Mouse (Mus musculus) embryonic fibroblast, embryonic 13.5 days (primary cell): ENCODE data around the gene Eif3i. TPM values are rescaled to one million over a fixed set of nuclear protein-coding genes. Genes with fewer than 3 reads are reported as not detected.

Source experiments
- H3K27ac ChIP-seq: 2 replicates; pipeline ENCODE4 v1.5.1; 2012; ENCODE audit warnings: low read length, control low read depth, inconsistent platforms; ENCODE audit not compliant: insufficient read depth
- H3K4me1 ChIP-seq: 2 replicates; pipeline ENCODE4 v1.6.1; 2011; ENCODE audit warnings: low read length; ENCODE audit not compliant: control insufficient read depth, insufficient read depth
- H3K4me3 ChIP-seq: 2 replicates; pipeline ENCODE4 v1.5.1; 2011; ENCODE audit warnings: mild to moderate bottlenecking, control low read depth, low read length; ENCODE audit not compliant: insufficient read depth
- CTCF ChIP-seq: IDR thresholded peaks from 2 replicates; pipeline ENCODE4 v1.5.1; 2011; ENCODE audit warnings: mild to moderate bottlenecking, control low read depth, low read length, moderate library complexity, borderline replicate concordance; ENCODE audit not compliant: insufficient read depth
- POLR2A ChIP-seq: IDR thresholded peaks from 2 replicates; pipeline ENCODE4 v1.6.1; 2011; ENCODE audit warnings: low read depth, mild to moderate bottlenecking, control low read depth, low read length, moderate library complexity
- polyA plus RNA-seq: library from polyadenylated mRNA; stranded (reverse); fragments of >200 nt; gene quantifications from 2 replicates; pipeline ENCODE4 v1.2.4, GENCODE M21; 2011; ENCODE audit warnings: low read depth; ENCODE audit not compliant: missing spikeins, insufficient read length

Eif3i gene
- polyA plus RNA-seq, 1 experiment = 251 TPM

DNA sequence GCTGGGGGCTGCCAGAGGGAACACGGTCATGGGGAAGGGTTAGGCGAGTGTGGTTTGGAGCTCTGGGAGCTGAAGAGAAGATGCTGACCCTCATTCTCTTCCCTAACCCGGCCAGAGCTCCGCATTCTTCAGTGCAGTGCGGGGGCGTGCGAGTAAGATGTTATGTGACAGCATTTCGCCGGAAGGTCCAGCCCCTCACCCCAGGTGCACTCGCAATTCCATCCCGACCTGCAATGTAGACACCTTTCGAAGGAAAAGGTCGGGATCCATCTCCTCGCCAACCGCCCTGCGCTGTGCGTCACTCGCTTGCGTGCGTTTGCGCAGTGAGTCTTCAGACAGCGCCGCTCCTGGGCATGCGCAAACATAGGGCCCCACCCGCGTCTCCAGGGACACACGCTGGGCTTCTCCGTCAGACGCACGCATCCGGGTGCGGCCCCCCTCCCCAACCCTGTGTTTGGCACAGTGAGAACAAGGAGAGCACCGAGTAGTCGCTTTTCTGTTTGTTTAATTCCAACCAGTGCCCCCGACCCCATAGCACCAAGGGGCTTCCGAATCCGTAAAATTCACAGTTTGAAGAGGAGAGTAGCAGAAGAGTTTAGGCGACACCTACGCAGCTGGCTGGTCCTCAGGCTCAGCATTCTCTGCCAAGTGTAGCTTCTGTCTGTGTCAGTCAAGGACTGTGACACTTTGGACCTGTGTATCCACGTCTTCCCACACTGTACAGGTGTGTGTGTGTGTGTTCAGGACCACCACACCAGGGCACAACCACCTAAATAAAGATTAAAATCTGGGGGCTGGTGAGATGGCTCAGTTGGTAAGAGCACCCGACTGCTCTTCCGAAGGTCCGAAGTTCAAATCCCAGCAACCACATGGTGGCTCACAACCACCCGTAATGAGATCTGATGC lies 18.6 kb upstream of the Eif3i start, which contains the start of gene Iqcc:
Gene Iqcc, minus strand, starts transcription at position 314 of the 906 bp plus-strand sequence.
- no peak for TF ChIP-seq CTCF
- TF ChIP-seq POLR2A = peak; percentile 99
- H3K4me1 ChIP-seq = peaks cover 2% of the 10 kb centered on the region; the same call in 1 of the 2 replicates
- H3K4me3 ChIP-seq = peak within 1 kb of the TSS; percentile 60
- peak within 1 kb of the TSS; percentile 19 for H3K27ac ChIP-seq

DNA sequence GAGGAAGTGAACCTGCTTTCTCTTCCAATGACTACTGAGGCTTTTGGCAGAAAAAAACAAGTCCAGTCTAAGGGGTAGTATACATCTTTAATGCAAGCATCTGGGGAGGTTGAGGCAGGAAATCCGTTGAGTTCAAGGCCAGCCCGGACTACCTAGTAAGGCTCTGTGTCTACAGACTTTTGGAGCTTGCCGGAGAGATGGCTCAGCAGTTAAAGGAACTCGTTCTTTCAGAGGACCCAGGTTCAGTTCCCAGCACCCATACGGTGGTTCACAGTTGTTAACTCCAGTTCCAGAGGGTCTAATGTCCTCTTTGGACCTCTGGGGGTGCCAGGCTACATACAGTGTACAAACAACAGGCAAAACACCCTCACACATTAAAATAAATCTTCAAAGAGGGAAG lies 17.6 kb upstream of the Eif3i start:
- no peak for TF ChIP-seq CTCF
- no peak for TF ChIP-seq POLR2A
- Histone ChIP-seq H3K4me3 (peak overlapping the region; percentile 60), H3K27ac (no peak overlapping the region), H3K4me1 (peaks cover 1% of the 10 kb centered on the region; the same call in 1 of the 2 replicates)

DNA sequence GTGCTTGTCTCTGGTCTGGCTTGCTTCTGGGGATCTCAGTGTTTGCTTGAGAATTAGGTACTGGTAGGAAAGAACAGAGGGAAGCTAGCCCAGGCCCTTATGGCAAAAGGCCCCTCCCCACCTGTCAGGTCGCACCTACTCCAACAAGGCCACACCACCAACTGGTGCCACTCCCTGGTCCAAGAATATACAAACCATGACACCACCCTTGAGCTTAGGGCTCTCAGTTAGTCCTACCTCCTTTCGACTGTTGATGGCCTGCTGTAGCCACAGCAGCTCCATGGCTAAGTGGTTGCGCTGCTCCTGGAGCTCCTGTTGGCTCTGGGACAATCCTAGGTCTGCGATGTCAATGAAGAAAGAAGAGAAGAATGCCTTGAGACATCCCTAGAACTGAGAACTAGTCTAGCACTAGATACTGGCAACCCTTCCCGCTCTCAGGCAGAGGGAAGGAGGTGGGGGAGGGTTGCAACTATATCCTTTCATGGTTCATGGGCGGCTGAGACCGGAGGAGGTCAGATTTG lies 16.7 kb upstream of the Eif3i start:
- Histone ChIP-seq H3K4me3 (no peak overlapping the region), H3K27ac (no peak overlapping the region), H3K4me1 (no peaks in the 10 kb centered on the region)
- no peak for TF ChIP-seq CTCF
- no peak for TF ChIP-seq POLR2A

DNA sequence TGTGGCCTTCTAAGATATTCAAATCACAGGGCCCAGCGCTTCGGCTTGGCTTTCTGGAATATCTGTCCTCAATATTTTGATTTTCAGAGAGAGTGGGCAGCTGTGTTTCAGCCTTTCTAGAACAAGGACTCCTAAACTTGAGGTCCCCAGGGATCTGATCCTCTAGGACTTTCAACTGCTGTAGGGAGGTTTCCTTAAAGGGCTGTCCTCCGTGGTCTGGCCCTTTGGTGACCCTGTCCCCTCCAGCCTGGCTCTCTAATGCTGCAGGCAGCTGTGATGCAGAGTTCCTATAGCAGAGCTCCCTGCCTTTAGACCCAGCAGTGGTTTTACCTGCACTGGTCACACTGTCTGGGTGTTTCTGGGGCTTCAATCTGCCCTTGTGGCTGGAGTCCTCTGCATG lies 16.2 kb upstream of the Eif3i start:
- Histone ChIP-seq H3K4me3 (no peak overlapping the region), H3K27ac (no peak overlapping the region), H3K4me1 (no peaks in the 10 kb centered on the region)
- TF ChIP-seq CTCF (no peak), POLR2A (no peak)

DNA sequence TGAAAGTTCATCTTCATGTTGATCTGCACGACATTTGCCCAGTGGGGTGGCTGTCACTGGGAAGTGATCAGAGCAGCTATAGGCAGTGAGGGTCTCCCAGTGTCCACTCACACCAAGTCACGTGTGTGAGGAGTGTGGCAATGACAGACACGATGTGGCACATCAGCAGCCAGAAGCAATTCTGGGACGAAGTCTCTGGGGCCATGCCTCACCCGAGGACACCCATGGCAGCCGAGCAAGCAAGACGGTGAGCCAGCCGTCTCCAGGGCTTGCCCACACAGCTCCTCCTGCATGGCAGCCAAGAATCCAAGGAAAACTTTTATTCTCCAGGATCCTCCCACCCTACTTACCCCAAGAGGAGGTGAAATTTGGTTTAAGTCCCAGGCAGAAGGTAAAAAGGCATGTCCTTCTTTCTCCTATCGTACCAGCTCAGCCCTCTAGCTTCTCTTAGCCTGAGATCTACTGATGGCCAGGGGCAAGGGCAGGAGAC lies 15.4 kb upstream of the Eif3i start:
- Histone ChIP-seq H3K4me3 (no peak overlapping the region), H3K4me1 (no peaks in the 10 kb centered on the region), H3K27ac (no peak overlapping the region)
- TF ChIP-seq CTCF (no peak), POLR2A (no peak)

DNA sequence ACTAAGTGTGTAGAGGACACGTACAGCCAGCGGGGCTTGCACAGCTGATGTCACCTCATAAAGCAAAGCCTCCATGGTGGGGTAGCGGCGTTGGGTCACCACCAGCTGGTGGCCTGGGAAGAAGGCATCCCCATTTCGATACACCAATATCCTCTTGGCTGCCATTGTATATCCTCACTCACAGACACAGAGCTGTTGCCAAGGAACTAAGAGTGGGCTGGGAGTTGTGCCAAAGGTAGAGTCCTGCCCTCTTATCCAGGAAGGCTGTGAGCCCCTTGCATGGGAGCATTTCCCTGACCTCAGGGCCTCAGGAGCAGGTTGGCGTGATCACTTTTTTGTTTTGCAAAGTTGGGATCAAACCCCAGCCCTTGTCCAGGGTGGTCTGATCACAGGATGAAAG lies 13.6 kb upstream of the Eif3i start, which contains the start of gene Dcdc2b:
Gene Dcdc2b, minus strand, starts transcription at position 165 of the 400 bp plus-strand sequence.
- no peak within 1 kb of the TSS for H3K27ac ChIP-seq
- no peaks in the 10 kb centered on the region for H3K4me1 ChIP-seq
- no peak for TF ChIP-seq POLR2A
- no peak for TF ChIP-seq CTCF
- H3K4me3 ChIP-seq = no peak within 1 kb of the TSS

DNA sequence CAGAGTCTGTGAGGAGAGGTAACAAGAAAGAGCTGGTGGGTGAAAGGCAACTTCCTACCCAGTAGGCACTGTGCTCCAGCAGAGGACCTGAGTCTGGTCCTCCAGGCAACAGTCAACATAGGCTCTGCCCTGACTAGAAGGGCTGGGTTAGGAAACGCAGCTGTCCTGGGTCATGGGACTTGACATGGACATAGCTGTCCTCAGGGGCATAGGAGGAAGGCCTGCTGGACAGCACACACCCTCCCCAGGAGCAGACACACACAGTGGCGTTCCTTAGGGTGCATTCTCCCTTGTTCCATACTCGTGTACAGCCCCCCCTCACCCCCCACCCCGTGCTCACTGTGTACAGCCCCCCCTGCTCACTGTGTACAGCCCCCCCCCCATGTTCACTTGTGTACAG lies 10.0 kb upstream of the Eif3i start:
- Histone ChIP-seq H3K4me3 (no peak overlapping the region), H3K27ac (no peak overlapping the region), H3K4me1 (no peaks in the 10 kb centered on the region)
- TF ChIP-seq CTCF (no peak), POLR2A (no peak)

DNA sequence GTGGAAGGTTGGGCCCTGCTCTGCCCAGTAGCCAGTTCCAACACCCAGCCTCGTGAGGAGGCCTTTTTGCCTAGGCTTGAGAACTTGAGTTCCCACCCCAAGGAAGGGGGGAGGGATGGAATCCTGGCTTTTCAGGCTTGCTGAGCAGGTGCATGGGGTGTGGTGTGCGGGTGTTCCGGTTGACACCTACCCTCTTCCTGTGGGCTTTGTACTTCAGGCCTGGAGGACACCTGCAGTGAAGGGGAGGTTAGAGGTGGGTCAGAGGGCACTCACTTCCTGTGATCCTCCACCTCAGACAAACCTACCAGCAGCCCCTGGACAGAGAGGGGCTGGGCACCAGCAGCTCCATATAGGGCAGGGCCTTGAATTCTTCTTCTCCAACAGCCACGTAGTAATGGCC lies 9.6 kb upstream of the Eif3i start:
- no peak for TF ChIP-seq POLR2A
- TF ChIP-seq CTCF = no peak
- Histone ChIP-seq H3K4me3 (no peak overlapping the region), H3K4me1 (no peaks in the 10 kb centered on the region), H3K27ac (no peak overlapping the region)

DNA sequence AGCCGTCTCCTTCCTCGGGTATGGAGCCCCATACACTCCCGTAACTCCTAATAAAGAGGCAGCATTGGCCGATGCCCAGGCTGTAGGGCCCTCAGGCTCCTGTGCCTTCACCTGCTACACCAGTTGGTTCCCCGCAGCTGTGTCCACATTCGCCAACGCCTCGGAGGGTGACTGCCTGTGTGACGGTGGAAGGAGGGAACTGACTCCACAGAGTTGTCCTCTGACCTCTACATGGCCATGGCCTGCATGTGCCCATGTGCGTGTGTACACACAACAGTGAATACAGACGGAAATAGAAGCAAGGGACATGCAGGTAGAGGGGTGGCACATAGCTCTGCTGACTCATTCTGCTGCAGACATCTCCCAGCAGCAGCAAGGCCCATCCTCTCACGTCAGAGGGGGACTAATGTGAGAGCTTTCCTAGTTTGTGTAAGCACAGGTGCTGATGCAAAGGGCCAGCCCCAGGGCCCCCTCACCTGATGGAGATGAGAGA lies 8.7 kb upstream of the Eif3i start:
- Histone ChIP-seq H3K4me1 (no peaks in the 10 kb centered on the region), H3K4me3 (no peak overlapping the region), H3K27ac (no peak overlapping the region)
- TF ChIP-seq CTCF = no peak
- TF ChIP-seq POLR2A = no peak

DNA sequence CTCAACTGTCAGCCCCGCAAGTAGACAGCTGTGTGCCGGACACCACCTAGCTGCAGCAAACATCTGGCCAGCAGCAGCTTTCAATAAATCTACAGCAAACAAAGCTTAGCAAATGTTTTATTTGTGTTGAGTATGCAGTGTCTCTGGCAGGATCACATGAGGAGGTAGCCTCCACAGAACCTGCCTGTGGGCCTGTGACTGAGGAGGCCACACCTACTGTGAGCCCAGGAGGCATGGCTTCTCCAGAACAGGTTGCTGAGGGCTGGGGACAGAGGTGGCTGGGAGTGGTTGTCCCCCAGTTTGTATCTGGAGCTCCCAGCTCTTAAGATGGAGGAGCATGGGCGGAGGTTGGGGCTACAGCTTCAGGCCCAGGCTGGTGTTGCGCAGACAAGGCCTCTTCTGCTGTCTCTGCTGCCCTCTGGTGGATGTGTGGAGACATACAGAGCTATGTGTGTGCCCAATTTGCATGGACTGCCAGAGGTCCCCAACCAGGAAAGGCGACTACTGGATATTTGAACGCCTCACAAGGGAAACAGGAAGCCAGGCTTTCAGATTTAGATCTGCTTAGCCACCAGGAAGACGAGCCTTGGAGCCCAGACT lies 8.1 kb upstream of the Eif3i start:
- peak; percentile 98 for TF ChIP-seq CTCF
- TF ChIP-seq POLR2A = no peak
- Histone ChIP-seq H3K4me1 (no peaks in the 10 kb centered on the region), H3K27ac (no peak overlapping the region), H3K4me3 (no peak overlapping the region)
